Mouse (Mus musculus): Measurements from ENCODE around the gene Rnf227.

DNA sequence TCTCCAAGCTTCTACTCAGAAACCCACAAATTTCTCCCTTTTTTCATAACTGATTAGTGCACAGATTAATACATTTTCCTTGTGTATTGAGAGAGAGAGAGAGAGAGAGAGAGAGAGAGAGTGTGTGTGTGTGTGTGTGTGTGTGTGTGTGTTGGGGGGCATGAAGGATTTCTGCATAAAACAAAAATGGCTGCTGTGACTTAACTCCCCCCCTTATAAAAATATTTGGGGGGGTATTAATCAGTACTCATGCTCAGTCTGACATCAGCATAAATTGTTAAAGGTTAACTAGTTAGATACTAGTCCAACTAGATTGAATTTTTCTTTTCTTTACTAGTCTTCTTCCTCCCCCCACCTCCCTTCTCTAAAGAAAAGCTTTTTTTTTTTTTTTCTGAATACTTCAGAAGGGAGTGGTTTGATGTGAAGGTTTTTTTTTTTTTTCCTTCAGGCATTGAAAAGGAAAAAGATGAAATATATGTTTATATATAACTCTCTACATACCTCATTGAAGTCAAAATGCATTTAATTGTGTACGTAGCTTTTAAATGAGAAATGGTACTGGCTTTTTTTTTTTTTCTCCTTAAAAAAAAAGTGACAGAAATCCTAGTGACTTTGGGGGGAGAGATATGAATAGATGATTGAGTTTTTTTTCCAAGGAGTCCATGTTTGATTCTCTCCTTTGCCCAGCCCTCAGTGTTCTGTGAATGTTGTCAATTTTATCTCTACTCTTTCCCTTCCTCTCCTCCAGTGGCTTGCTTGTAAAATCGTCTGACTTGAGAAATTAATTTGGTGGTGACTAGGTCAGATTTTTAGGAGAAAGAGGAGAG lies 29.9 kb downstream of the Rnf227 start:
- TF ChIP-seq POLR2A (IDR thresholded peaks at IDR 0.05; ENCODE audit: low read depth, low read length) (no peak), CTCF (IDR thresholded peaks at IDR 0.05; ENCODE audit: extremely low read depth, insufficient read length, insufficient replicate concordance, low read depth, low read length) (no peak)

Data from small intestine, adult 2 months (tissue).